Mouse (Mus musculus): ENCODE measurements around the gene Golim4. TPM values are rescaled to one million over a fixed set of nuclear protein-coding genes. Genes with fewer than 3 reads are reported as not detected.

The Golim4 gene
- total RNA-seq, 2 experiments from 2014 or later = 19.2 to 19.5 TPM

Other genes starting within 250 kb of the Golim4 start
- not detected for gene Gm29133, start 208.8 kb downstream of the Golim4 start, total RNA-seq (2021)
- gene Fstl5, start 117.3 kb upstream of the Golim4 start, total RNA-seq (2021) = under 1 TPM in 1 of 2 experiments, not detected in 1; 0.33 TPM